Mouse (Mus musculus): ENCODE data around the gene Adam10.

The Adam10 gene

GRCm38 (mm10) chr9:70675117-70675516 lies 3.7 kb upstream of the Adam10 start:
- no peak for DNase-seq

GRCm38 (mm10) chr9:70675961-70676360 lies 2.8 kb upstream of the Adam10 start:
- no peak for DNase-seq

DNA sequence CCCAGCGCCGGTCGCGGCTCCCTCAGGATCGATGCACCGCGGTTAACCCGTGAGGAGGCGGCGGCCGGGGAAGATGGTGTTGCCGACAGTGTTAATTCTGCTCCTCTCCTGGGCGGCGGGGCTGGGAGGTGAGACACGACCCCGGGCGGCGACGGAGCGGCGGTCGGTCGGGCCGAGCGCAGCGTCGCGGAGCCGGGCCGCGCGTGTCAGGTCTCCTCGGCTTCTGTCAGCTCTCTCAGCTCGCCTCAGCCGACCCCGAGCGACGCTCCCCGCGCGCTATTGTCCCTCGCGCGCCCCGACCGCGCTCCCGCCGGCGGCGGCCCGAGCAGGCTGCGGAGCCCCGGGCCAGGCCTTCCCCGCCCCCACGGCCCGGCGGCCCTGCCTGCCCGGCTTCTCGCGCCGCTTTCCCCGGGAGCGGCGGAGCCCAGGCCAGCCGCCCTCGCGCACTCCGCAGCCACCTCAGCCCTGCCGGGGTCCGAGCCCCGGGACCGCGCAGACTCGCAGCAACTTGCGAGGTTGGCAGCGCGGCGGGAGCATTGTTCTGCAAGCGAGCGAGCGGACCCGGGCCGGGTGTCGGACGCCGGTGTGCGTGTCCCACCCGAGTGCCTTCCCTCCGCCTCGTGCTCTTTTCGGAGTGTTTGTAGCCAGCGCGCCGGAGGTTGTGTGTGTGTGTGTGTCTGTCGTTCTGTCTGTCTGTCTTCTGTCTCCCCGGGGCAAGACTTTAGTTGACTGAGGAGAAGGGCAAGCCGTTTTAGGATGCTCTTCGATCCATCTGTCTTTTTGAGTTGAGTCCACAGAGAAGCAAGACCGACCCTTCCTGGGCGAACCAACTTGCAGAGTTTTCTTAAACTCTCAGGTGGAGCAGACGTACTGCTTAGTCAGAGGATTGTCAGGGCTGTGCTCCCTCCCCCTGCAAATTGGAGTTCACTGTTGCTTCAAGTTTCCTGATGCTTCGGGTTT lies 615 bp downstream of the Adam10 start:
- DNase-seq, result peak; percentile 62

- DNase-seq, result no peak
These were observed 3.4 kb downstream of the Adam10 start for GRCm38 (mm10) chr9:70682202-70682601.

GRCm38 (mm10) chr9:70688301-70688968 lies 9.6 kb downstream of the Adam10 start:
- DNase-seq, result no peak

DNA sequence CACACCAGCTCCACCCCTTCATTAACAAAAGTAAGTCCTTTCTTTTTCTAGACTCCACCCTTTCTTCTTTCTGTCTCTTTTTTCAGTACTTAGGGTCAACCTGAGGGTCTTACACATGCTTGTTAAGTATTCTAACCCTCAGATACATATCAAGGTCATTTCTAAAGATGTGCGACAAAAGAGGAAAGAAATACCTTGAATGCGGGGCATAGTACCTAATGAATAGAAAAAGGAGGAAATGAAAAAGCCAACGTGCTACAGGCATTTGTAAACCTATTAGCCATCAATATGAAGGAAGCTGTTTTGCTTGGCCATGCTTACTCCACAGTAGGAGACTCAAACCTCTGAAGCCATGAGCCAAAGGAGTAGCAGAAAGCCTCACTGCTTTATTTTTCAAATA lies 11.1 kb downstream of the Adam10 start:
- no peak for DNase-seq

DNA sequence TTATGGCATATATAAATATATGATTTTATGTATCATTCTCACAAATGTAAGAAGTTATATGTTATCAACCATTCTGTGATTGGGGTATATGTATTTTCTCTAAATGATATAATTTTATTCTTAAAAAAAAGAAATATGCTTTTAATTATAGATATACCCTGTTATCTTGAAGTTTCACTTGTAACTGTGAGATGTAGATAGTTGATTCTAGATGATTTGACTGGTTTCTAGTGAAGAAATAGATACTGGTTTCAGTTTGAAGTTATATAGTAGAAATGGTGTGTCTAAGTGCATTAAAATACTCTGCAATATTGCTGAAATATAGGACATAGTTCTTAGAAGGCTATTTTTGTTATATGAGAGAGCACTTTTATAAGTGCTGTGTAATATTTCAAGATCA lies 11.8 kb downstream of the Adam10 start:
- no peak for DNase-seq

GRCm38 (mm10) chr9:70691772-70692693 lies 13.2 kb downstream of the Adam10 start:
- DNase-seq, result no peak

GRCm38 (mm10) chr9:70695723-70696122 lies 16.9 kb downstream of the Adam10 start:
- DNase-seq, result no peak

DNA sequence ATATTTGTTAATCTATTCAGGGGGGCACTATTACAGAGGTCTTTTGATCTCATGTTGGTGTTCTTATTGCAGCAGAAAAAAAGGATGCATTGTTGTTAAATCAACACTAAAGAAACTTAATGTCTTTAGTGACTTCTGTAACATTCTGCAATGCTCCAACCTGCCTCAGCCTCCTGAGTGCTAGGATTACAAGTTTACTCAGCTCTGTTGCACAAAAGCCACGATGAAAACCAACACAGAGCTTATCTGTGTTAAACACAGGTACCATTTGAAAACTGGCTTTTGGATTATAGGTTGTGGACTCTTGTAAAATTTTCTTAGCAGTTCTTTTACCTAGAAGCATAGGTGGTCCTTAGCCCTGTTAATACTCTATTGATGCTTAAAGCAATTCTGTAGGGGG lies 19.3 kb downstream of the Adam10 start:
- DNase-seq, result no peak

DNA sequence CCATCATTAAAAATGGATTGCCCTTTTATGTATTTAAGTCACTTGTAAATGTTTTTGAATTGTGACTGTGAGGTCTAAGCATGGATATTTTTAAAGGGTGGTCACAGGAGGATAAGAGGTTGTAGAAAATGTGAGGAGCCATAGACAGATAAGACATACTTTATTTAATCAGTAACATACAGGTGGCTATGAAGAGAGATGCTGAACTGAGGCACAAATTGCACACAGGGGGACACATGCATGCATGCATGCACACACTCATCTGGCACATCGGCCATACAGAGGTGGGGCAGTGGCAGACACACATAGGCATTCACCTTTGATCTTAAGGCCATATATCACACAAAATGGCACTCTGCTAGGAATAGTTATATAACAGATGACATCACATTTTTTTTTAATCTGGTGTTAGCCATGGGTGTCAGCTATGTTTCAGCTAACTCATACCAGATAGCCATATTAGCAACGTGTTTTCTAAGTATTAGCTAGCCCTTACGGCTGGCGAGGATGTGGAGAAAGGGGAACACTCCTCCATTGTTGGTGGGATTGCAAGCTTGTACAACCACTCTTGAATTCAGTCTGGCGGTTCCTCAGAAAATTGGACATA lies 24.9 kb downstream of the Adam10 start:
- DNase-seq, result no peak

DNA sequence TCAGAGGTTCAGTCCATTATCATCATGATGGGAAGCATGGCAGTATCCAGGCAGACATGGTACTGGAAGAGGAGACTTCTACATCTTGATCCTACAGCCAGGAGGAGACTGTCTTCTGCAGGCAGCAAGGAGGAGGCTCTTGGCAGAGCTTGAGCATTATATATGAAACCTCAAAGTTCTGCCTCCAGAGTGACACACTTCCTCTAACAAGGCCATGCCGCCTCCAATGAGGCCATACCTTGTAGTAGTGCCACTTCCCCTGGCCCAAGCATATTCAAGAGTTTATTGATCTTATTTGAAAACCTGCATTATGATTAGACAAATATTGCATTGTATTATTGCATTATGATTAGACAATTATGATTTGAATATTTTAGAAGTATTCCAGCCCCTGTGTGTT lies 27.6 kb downstream of the Adam10 start:
- no peak for DNase-seq

- no peak for DNase-seq
These were observed 50.7 kb downstream of the Adam10 start for GRCm38 (mm10) chr9:70729544-70729943.

GRCm38 (mm10) chr9:70731079-70731478 lies 52.3 kb downstream of the Adam10 start:
- no peak for DNase-seq

DNA sequence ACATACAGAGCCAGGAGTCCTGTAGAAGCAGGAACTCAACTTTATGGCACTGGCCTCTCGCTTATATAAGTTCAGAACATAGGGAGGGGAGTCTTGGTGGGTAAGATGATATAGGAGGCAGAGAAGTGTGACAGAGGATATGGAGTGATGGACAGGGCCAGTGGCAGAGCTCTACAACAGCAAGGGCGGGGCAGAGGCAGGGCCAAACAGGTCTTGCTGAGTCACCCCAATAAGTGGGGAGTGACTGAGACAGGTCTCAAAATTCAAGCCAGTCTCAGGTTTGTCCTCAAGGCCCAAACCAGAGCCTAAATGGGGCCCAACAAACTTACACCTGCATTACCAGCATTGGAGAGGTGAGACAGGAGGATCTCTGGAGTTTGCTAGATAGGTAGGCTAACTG lies 54.4 kb downstream of the Adam10 start:
- no peak for DNase-seq

GRCm38 (mm10) chr9:70739998-70740397 lies 61.2 kb downstream of the Adam10 start:
- no peak for DNase-seq

DNA sequence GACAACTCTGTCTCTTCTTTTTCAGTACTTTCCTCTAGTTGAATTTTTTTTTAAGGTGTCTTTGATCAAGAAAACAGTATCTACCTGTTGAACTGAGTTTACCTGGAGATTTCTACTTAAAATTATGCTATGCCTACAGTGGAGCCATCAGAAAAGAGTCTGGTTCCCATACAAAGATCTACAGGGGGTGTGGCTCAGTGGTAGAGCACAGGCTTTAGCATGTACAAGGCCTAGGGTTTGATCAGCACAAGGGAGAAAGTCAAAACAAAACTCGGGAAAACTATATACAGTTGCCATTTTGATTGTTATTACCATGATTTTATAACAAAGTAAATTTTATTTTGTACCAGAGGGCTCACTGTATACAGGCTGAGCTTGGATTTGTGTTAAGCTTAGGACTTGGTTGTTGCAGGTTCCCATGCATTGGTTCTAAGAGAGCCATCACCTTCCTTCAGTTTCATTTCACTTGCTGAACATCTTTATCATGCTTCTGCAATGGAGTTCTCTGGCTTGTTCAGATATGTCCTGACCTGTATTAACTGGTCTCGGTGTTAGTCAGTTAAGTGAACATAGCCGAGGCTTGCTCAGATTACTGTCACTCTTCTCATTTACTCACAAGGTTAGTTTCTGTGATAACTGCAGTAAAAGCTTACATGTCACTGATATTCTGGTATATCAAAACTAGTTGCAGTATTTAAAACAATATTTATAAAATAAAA lies 72.9 kb downstream of the Adam10 start:
- no peak for DNase-seq

DNA sequence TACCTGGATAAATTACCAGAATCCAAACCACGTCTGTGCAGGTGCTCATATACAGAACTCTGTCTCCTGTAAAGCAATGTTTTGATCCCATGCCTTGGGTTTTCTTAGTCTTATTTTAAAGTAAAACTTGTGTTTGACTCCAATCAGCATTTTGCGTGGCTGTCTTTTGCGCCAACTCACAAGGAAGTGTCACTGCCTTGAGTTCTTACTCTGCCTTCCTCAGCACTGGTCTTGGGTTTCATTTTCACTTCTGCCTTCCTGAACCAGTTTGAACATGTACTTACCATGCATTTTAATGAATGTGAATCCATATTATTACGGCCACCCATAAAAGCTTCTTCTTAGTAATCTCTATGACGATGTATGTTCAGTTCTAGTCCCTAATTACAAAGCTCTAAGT lies 82.2 kb downstream of the Adam10 start:
- no peak for DNase-seq

DNA sequence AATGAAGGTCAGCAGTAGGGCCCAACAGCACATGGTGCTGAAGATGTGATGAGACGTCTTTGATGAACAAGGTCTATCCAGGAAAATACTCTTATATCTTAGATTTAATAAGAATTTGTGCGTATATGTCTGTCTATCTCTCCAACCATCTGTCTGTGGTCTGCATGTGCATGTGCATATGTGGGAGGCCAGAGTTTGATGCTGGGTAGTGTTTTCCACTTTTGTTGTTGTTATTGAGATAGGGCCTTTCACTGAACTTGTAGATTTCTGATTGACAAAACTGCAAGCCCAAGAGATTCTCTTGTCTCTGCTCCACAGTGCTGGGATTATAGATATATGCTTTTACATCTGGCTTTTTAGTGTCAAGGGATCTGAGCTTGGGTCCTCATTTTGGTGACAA lies 96.7 kb downstream of the Adam10 start:
- no peak for DNase-seq

DNA sequence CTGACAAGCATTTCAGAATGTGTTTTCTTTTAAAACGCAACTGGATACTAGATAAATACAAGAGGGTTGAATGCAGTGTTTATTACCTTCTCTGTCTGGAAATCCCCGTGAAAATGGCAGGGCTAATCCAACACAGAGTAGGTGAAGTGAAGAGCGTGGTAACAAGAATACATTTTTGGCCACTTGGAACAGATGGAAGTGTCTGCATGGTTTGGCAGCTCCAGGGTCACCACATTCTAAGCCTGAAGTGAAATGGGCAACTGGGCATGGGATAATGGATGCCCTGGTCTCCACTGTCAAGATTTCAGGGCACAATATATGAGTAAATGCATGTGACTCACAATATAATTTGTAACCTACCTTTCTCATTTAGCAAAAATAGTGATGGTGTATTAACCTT lies 103.4 kb downstream of the Adam10 start:
- DNase-seq, result no peak

DNA sequence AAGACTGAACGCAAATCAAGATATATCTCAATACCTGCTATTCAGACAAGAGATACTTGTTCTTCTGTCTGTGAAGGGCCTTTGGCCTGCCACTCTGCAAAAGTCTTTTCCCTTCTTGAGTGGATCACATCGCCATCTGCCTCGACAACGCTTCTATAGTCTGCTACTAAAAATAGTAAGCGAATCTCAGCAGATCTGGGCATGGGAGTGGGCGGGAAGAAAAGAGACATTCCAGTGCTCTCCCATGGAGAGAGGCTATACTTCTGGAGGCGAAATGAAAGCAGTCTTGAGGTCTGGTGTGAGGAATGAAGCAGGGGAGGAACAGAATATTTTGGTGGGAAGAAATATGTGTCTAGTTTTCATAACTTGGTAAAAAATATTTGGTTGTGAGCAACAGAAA lies 109.9 kb downstream of the Adam10 start:
- no peak for DNase-seq

DNA sequence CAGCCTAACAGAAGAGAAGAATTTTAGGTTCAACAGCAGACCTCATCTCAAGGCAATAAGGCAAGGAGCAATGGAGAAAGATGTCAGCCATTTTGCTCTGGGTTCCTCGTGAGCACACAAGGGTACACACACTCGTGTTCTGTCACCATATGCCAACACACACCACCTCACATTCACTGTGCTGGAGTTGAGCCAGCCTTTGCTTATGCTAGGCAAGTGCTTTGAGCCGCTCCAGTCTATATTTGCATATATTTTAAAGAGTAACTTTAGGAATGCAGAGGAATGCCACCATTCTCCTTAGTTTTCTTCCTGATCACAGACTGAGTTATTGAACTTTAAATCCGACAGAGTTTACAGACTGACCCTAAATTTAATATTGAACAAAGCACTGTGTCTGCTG lies 111.8 kb downstream of the Adam10 start:
- DNase-seq, result no peak

All from lung, postnatal 10 days (tissue).